Mouse (Mus musculus): Measurements from ENCODE around the gene Ankrd13c.

DNA sequence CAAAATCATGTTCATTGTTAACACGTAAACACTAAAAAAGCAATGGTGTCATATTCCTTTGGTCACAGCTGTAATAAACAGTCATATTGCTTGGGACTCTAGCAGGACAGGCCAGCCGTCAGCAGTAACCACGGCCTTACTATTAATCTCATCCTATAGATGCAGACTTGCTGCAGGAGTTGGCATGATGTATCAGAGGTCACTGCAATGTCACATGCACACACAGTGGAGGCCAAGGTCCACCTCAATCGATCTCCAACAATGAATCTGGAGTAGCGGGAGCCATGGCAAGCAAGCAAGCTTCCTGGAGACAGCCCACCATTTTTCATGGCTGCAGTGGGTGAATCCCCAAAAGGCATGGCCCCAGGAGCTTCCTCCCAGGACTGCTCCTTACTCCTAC, 45.3 kb upstream of the Ankrd13c start:
- TF ChIP-seq CTCF (IDR thresholded peaks at IDR 0.05) (no peak), EP300 (IDR thresholded peaks at IDR 0.05) (no peak)

Measured in lung, postnatal 0 days (tissue).